Mouse (Mus musculus) gastrocnemius, postnatal 36 days (tissue): ENCODE measurements around the gene Cpeb1. TPM values are rescaled to one million over a fixed set of nuclear protein-coding genes. Genes with fewer than 3 reads are reported as not detected.

ENCODE experiments used
- total RNA-seq, 2 experiments: library from RNA; stranded (reverse); gene quantifications; 2 replicates each; pipeline ENCODE4 v1.2.3; 2021

Gene Cpeb1
- total RNA-seq, 2 experiments from 2014 or later, result 22.0 to 28.9 TPM

Other genes with a start within 250 kb of the Cpeb1 start
- gene Pde8a, start 241.9 kb downstream of the Cpeb1 start, total RNA-seq, result 1 to 10 TPM; 4.7 to 7.0 TPM
- 100 to 1,000 TPM; 615 to 766 TPM for gene Rps17, start 110.2 kb downstream of the Cpeb1 start, total RNA-seq
- under 1 TPM; 0.59 to 0.62 TPM for gene Ap3b2, start 38.5 kb upstream of the Cpeb1 start, total RNA-seq
- 1 to 10 TPM; 2.3 to 3.5 TPM for gene BC048679, start 42.8 kb upstream of the Cpeb1 start, total RNA-seq
- 100 to 1,000 TPM; 283 to 325 TPM for gene Fsd2, start 111.5 kb upstream of the Cpeb1 start, total RNA-seq
- 1 to 10 TPM; 7.1 to 7.7 TPM for gene Whamm, start 115.8 kb upstream of the Cpeb1 start, total RNA-seq